Mouse (Mus musculus): ENCODE data around the gene Nudt2. TPM values are rescaled to one million over a fixed set of nuclear protein-coding genes. Genes with fewer than 3 reads are reported as not detected.

The Nudt2 gene
- polyA plus RNA-seq, 1 experiment: 4.3 TPM

GRCm38 (mm10) chr4:41519195-41519594, 54.2 kb downstream of the Nudt2 start:
- no peak for DNase-seq (ENCODE audit: low read depth in 1 of 2, low spot score in 2 of 2)
- no peaks in the 10 kb centered on the region for H3K4me1 ChIP-seq (ENCODE audit: control insufficient read depth, insufficient read depth, insufficient read length)
- no peaks in the 10 kb centered on the region for H3K27me3 ChIP-seq (ENCODE audit: control insufficient read depth, insufficient read depth, low read length)
- no peak overlapping the region for H3K4me3 ChIP-seq (ENCODE audit: extremely low read depth, insufficient read depth, insufficient read length)
- TF ChIP-seq POLR2A (IDR thresholded peaks at IDR 0.05; ENCODE audit: low read depth, low read length): no peak
- no peak for TF ChIP-seq CTCF (IDR thresholded peaks at IDR 0.05; ENCODE audit: extremely low read depth, insufficient read depth, insufficient read length, insufficient replicate concordance)
- H3K27ac ChIP-seq (ENCODE audit: insufficient read depth, low read length): no peak overlapping the region
- WGBS: 94% methylated on average over 5 of the region's 5 CpGs
- peaks cover 2% of the 10 kb centered on the region; the same call in 1 of the 2 replicates for H3K36me3 ChIP-seq (ENCODE audit: control insufficient read depth, insufficient read depth, low read length)

GRCm38 (mm10) chr4:41520641-41521040, 55.7 kb downstream of the Nudt2 start:
- no peaks in the 10 kb centered on the region for H3K4me1 ChIP-seq (ENCODE audit: control insufficient read depth, insufficient read depth, insufficient read length)
- H3K36me3 ChIP-seq (ENCODE audit: control insufficient read depth, insufficient read depth, low read length): peaks cover 2% of the 10 kb centered on the region; the same call in 1 of the 2 replicates
- DNase-seq (ENCODE audit: low read depth in 1 of 2, low spot score in 2 of 2): no peak
- no peak overlapping the region for H3K27ac ChIP-seq (ENCODE audit: insufficient read depth, low read length)
- WGBS: 78% methylated on average over 14 of the region's 14 CpGs
- no peak for TF ChIP-seq POLR2A (IDR thresholded peaks at IDR 0.05; ENCODE audit: low read depth, low read length)
- no peak for TF ChIP-seq CTCF (IDR thresholded peaks at IDR 0.05; ENCODE audit: extremely low read depth, insufficient read depth, insufficient read length, insufficient replicate concordance)
- no peak overlapping the region for H3K4me3 ChIP-seq (ENCODE audit: extremely low read depth, insufficient read depth, insufficient read length)
- no peaks in the 10 kb centered on the region for H3K27me3 ChIP-seq (ENCODE audit: control insufficient read depth, insufficient read depth, low read length)

- no peak overlapping the region for H3K27ac ChIP-seq (ENCODE audit: insufficient read depth, low read length)
- H3K4me3 ChIP-seq (ENCODE audit: extremely low read depth, insufficient read depth, insufficient read length): no peak overlapping the region
- TF ChIP-seq POLR2A (IDR thresholded peaks at IDR 0.05; ENCODE audit: low read depth, low read length): no peak
- no peak for TF ChIP-seq CTCF (IDR thresholded peaks at IDR 0.05; ENCODE audit: extremely low read depth, insufficient read depth, insufficient read length, insufficient replicate concordance)
- H3K4me1 ChIP-seq (ENCODE audit: control insufficient read depth, insufficient read depth, insufficient read length): no peaks in the 10 kb centered on the region
- no peaks in the 10 kb centered on the region for H3K27me3 ChIP-seq (ENCODE audit: control insufficient read depth, insufficient read depth, low read length)
- 96% methylated on average over 6 of the region's 6 CpGs for WGBS
- H3K36me3 ChIP-seq (ENCODE audit: control insufficient read depth, insufficient read depth, low read length): peaks cover 2% of the 10 kb centered on the region; the same call in 1 of the 2 replicates
- DNase-seq (ENCODE audit: low read depth in 1 of 2, low spot score in 2 of 2): no peak
Measured at GRCm38 (mm10) chr4:41522136-41522535, 57.2 kb downstream of the Nudt2 start.

GRCm38 (mm10) chr4:41522788-41523187, 57.8 kb downstream of the Nudt2 start:
- no peak overlapping the region for H3K27ac ChIP-seq (ENCODE audit: insufficient read depth, low read length)
- 71% methylated on average over 5 of the region's 5 CpGs for WGBS
- no peaks in the 10 kb centered on the region for H3K4me1 ChIP-seq (ENCODE audit: control insufficient read depth, insufficient read depth, insufficient read length)
- H3K4me3 ChIP-seq (ENCODE audit: extremely low read depth, insufficient read depth, insufficient read length): no peak overlapping the region
- no peak for TF ChIP-seq POLR2A (IDR thresholded peaks at IDR 0.05; ENCODE audit: low read depth, low read length)
- no peak for TF ChIP-seq CTCF (IDR thresholded peaks at IDR 0.05; ENCODE audit: extremely low read depth, insufficient read depth, insufficient read length, insufficient replicate concordance)
- DNase-seq (ENCODE audit: low read depth in 1 of 2, low spot score in 2 of 2): no peak
- H3K27me3 ChIP-seq (ENCODE audit: control insufficient read depth, insufficient read depth, low read length): no peaks in the 10 kb centered on the region
- peaks cover 2% of the 10 kb centered on the region; the same call in 1 of the 2 replicates for H3K36me3 ChIP-seq (ENCODE audit: control insufficient read depth, insufficient read depth, low read length)

GRCm38 (mm10) chr4:41523839-41524238, 58.9 kb downstream of the Nudt2 start:
- H3K27ac ChIP-seq (ENCODE audit: insufficient read depth, low read length): no peak overlapping the region
- no peak for DNase-seq (ENCODE audit: low read depth in 1 of 2, low spot score in 2 of 2)
- TF ChIP-seq POLR2A (IDR thresholded peaks at IDR 0.05; ENCODE audit: low read depth, low read length) (no peak), CTCF (IDR thresholded peaks at IDR 0.05; ENCODE audit: extremely low read depth, insufficient read depth, insufficient read length, insufficient replicate concordance) (no peak)
- peaks cover 2% of the 10 kb centered on the region; the same call in 1 of the 2 replicates for H3K36me3 ChIP-seq (ENCODE audit: control insufficient read depth, insufficient read depth, low read length)
- H3K27me3 ChIP-seq (ENCODE audit: control insufficient read depth, insufficient read depth, low read length): no peaks in the 10 kb centered on the region
- no peaks in the 10 kb centered on the region for H3K4me1 ChIP-seq (ENCODE audit: control insufficient read depth, insufficient read depth, insufficient read length)
- H3K4me3 ChIP-seq (ENCODE audit: extremely low read depth, insufficient read depth, insufficient read length): no peak overlapping the region
- 90% methylated on average over 7 of the region's 7 CpGs for WGBS

- TF ChIP-seq POLR2A (IDR thresholded peaks at IDR 0.05; ENCODE audit: low read depth, low read length) (no peak), CTCF (IDR thresholded peaks at IDR 0.05; ENCODE audit: extremely low read depth, insufficient read depth, insufficient read length, insufficient replicate concordance) (no peak)
- no peaks in the 10 kb centered on the region for H3K4me1 ChIP-seq (ENCODE audit: control insufficient read depth, insufficient read depth, insufficient read length)
- DNase-seq (ENCODE audit: low read depth in 1 of 2, low spot score in 2 of 2): no peak
- peaks cover under 1% of the 10 kb centered on the region; the same call in 1 of the 2 replicates for H3K36me3 ChIP-seq (ENCODE audit: control insufficient read depth, insufficient read depth, low read length)
- WGBS: 81% methylated on average over 9 of the region's 9 CpGs
- no peaks in the 10 kb centered on the region for H3K27me3 ChIP-seq (ENCODE audit: control insufficient read depth, insufficient read depth, low read length)
- H3K4me3 ChIP-seq (ENCODE audit: extremely low read depth, insufficient read depth, insufficient read length): no peak overlapping the region
- no peak overlapping the region for H3K27ac ChIP-seq (ENCODE audit: insufficient read depth, low read length)
Measured at GRCm38 (mm10) chr4:41524829-41525228, 59.9 kb downstream of the Nudt2 start.

GRCm38 (mm10) chr4:41526553-41526952, 61.6 kb downstream of the Nudt2 start:
- WGBS: 86% methylated on average over 7 of the region's 7 CpGs
- Histone ChIP-seq H3K36me3 (ENCODE audit: control insufficient read depth, insufficient read depth, low read length) (no peaks in the 10 kb centered on the region), H3K27ac (ENCODE audit: insufficient read depth, low read length) (no peak overlapping the region), H3K27me3 (ENCODE audit: control insufficient read depth, insufficient read depth, low read length) (no peaks in the 10 kb centered on the region), H3K4me3 (ENCODE audit: extremely low read depth, insufficient read depth, insufficient read length) (no peak overlapping the region), H3K4me1 (ENCODE audit: control insufficient read depth, insufficient read depth, insufficient read length) (no peaks in the 10 kb centered on the region)
- TF ChIP-seq CTCF (IDR thresholded peaks at IDR 0.05; ENCODE audit: extremely low read depth, insufficient read depth, insufficient read length, insufficient replicate concordance) (no peak), POLR2A (IDR thresholded peaks at IDR 0.05; ENCODE audit: low read depth, low read length) (no peak)
- no peak for DNase-seq (ENCODE audit: low read depth in 1 of 2, low spot score in 2 of 2)

Measured in spleen, adult 2 months (tissue).